Mouse (Mus musculus) liver, embryonic 14.5 days (tissue): ENCODE measurements around the gene Il6st.

Experiments used
- CTCF ChIP-seq: IDR thresholded peaks from 2 replicates; pipeline ENCODE4 v1.5.1; 2016; ENCODE audit warnings: antibody characterized with exemption, low read depth, control low read depth
- EP300 ChIP-seq: IDR thresholded peaks from 2 replicates; pipeline ENCODE4 v1.6.1; 2016; ENCODE audit warnings: antibody characterized with exemption, low read depth

- TF ChIP-seq EP300 (no peak), CTCF (no peak)
Measured at GRCm38 (mm10) chr13:112494590-112494989, 30.7 kb downstream of the Il6st start.
